29 mouse cellular contexts compared by ENCODE assay signal in the genomic region with DNA sequence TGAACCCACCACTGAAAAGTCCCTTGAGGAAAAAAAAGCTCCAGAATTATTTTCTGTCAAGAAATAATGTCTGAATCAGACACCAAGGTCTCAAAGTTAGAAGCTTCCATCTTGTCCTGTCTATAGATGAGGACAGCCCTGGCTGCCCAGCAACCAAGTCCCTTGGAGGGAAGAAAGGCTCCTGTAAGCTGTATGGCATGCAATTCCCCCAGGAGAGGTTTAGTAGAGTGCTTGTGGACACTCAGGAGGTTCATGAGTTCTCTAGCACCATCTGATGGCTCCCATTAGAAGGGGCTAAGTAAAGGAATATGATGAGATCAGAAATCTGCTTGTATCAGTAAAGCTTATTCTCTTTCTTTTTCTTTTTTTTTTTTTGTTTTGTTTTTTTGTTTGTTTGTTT. TPM values are rescaled to one million over a fixed set of nuclear protein-coding genes. Genes with fewer than 3 reads are reported as not detected.
"Had no signal": no experiment of that assay in that cellular context is flagged by ENCODE, and none has a peak within 500 bp of the region (broad histone marks: within the 10 kb centered on the region; RNA-seq: fewer than 3 reads in every experiment).

No protein-coding gene starts in this region.

- H3K36me3 ChIP-seq: heart, embryonic 13.5 days; heart, embryonic 15.5 days; hindbrain, embryonic 13.5 days; hindbrain, embryonic 15.5 days; intestine, embryonic 15.5 days; limb, embryonic 10.5 days; limb, embryonic 12.5 days had no signal

- H3K4me1 ChIP-seq: hindbrain, embryonic 13.5 days; hindbrain, embryonic 15.5 days; intestine, embryonic 15.5 days had no signal

- ATAC-seq: inflammation-experienced regulatory T-cells, adult 6 months; intestine, embryonic 15.5 days; intestine, postnatal 0 days had no signal

- H3K9me3 ChIP-seq: heart, embryonic 13.5 days; heart, embryonic 15.5 days; hindbrain, embryonic 13.5 days; hindbrain, embryonic 15.5 days; intestine, embryonic 15.5 days; limb, embryonic 10.5 days; limb, embryonic 12.5 days had no signal

- H3K9ac ChIP-seq: heart, embryonic 13.5 days; heart, embryonic 15.5 days; hindbrain, embryonic 13.5 days; hindbrain, embryonic 15.5 days; intestine, embryonic 15.5 days; limb, embryonic 12.5 days had no signal

- H3K4me3 ChIP-seq: heart, embryonic 13.5 days; heart, embryonic 15.5 days; hindbrain, embryonic 13.5 days; hindbrain, embryonic 15.5 days; intestine, embryonic 15.5 days; layer of hippocampus, adult 2 months; left cerebral cortex, adult 2 months; limb, embryonic 10.5 days; limb, embryonic 12.5 days had no signal

- DNase-seq: gastrocnemius, postnatal 14 days; gastrocnemius, postnatal 36 days; heart, adult 18-20 months; heart, postnatal 14 days; heart, postnatal 36 days; kidney, adult 18-20 months; kidney, adult 8-10 months; kidney, postnatal 10 days; kidney, postnatal 25 days; kidney, postnatal 4 days; liver had no signal

- H3K27me3 ChIP-seq: heart, embryonic 13.5 days; heart, embryonic 15.5 days; hindbrain, embryonic 13.5 days; hindbrain, embryonic 15.5 days; intestine, embryonic 15.5 days; limb, embryonic 12.5 days had no signal

- H3K27ac ChIP-seq: heart, embryonic 13.5 days; heart, embryonic 15.5 days; hindbrain, embryonic 13.5 days; hindbrain, embryonic 15.5 days; intestine, embryonic 15.5 days; layer of hippocampus, adult 2 months; left cerebral cortex, adult 2 months; limb, embryonic 10.5 days; limb, embryonic 12.5 days had no signal

- H3K4me2 ChIP-seq: heart, embryonic 11.5 days; heart, embryonic 13.5 days; heart, embryonic 15.5 days; hindbrain, embryonic 13.5 days; hindbrain, embryonic 15.5 days; intestine, embryonic 15.5 days; limb, embryonic 12.5 days; liver, embryonic 11.5 days had no signal

RNA-seq across cellular contexts. Expression of gene Ankrd22, which starts 3.3 kb away (rescaled TPM):
- total RNA-seq: gastrocnemius, adult 18-20 months; gastrocnemius, adult 8-10 months; gastrocnemius, postnatal 14 days; gastrocnemius, postnatal 36 days; heart, adult 18-20 months; heart, postnatal 14 days; heart, postnatal 36 days; layer of hippocampus, adult 2 months; left cerebral cortex, adult 2 months had no signal
- polyA plus RNA-seq: heart, embryonic 11.5 days; heart, postnatal 0 days; hindbrain, embryonic 11.5 days; hindbrain, embryonic 13.5 days; hindbrain, embryonic 15.5 days; inflammation-experienced regulatory T-cells, adult 6 months; kidney, embryonic 14.5 days; liver, embryonic 11.5 days had no signal
